Mouse (Mus musculus) midbrain, embryonic 11.5 days (tissue): ENCODE results near the gene Zfp637. TPM values are rescaled to one million over a fixed set of nuclear protein-coding genes. Genes with fewer than 3 reads are reported as not detected.

Experiments used
- ATAC-seq: fragments of 200-750 bp; cut with Nextera tagmentation; 2 replicates; pipeline ENCODE4 v1.8.0; 2017; ENCODE audit warnings: moderate TSS enrichment, moderate library complexity; ENCODE audit not compliant: low FRiP score
- DNase-seq: peaks from one replicate; pipeline ENCODE4 v3.0.0; 2015; ENCODE audit warnings: low spot score; ENCODE audit errors: missing footprints
- H3K27ac ChIP-seq: fragments of 300-500 bp; sonication (generic); 2 replicates; pipeline ENCODE4 v1.5.1; 2014; ENCODE audit warnings: low read depth, low read length
- H3K27me3 ChIP-seq: fragments of 300-500 bp; sonication (generic); 2 replicates; pipeline ENCODE4 v1.6.1; 2014; ENCODE audit warnings: mild to moderate bottlenecking, low read length, moderate library complexity, mixed read lengths; ENCODE audit not compliant: control insufficient read depth, insufficient read depth
- H3K36me3 ChIP-seq: fragments of 300-500 bp; sonication (generic); 2 replicates; pipeline ENCODE4 v1.6.1; 2014; ENCODE audit warnings: mild to moderate bottlenecking, low read length, moderate library complexity, mixed read lengths; ENCODE audit not compliant: control insufficient read depth, insufficient read depth
- H3K4me1 ChIP-seq: fragments of 300-500 bp; sonication (generic); 2 replicates; pipeline ENCODE4 v1.6.1; 2014; ENCODE audit warnings: low read length; ENCODE audit not compliant: control insufficient read depth, insufficient read depth
- H3K4me2 ChIP-seq: fragments of 300-500 bp; sonication (generic); 2 replicates; pipeline ENCODE4 v1.6.1; 2014; ENCODE audit warnings: mild to moderate bottlenecking, moderate library complexity
- H3K4me3 ChIP-seq: fragments of 300-500 bp; sonication (generic); 2 replicates; pipeline ENCODE4 v1.5.1; 2014; ENCODE audit warnings: low read depth, low read length
- H3K9ac ChIP-seq: fragments of 300-500 bp; sonication (generic); 2 replicates; pipeline ENCODE4 v1.6.1; 2014; ENCODE audit warnings: low read length
- H3K9me3 ChIP-seq: fragments of 300-500 bp; sonication (generic); 2 replicates; pipeline ENCODE4 v1.6.1; 2016; ENCODE audit warnings: low read length; ENCODE audit not compliant: control insufficient read depth
- WGBS: fragments of 180-500 bp; shearing (Covaris S2); extraction: QIAGEN DNeasy Blood & Tissue Kit; methylation state at CpG from one replicate; pipeline ENCODE4 v1.1.7; 2014; 5-methylcytosine and 5-hydroxymethylcytosine counted together
- polyA plus RNA-seq: library from polyadenylated mRNA; unstranded; fragments of >200 nt; fragmentation: Nextera tagmentation; extraction: Ambion mirVana; gene quantifications from 2 replicates; pipeline ENCODE4 v1.2.1, GENCODE M21; 2014

Zfp637 gene
- polyA plus RNA-seq, 1 experiment from 2014 or later, result 110 TPM

DNA sequence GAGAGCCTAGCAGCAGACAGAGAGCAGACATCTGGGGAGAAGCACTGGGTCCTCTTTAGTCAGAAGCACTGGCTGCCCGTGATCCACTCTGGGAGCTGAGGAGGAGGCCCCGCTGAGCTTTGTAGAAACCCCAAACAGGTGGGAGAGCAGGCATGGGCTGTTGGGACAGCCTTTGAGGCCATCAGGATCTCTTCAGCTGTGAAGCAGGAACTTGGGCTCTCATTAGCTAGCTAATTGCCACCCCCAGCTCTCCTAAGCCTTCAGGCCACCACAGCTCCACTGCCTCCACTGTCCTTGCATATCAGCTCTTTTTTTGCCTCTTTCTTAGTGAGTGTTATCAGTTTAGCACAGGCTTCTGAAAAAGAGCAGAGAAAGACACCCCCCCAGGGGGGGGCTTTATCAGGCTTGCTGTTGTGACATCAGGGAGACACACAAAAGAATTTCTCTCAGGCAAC, 47.7 kb downstream of the Zfp637 start:
- H3K4me2 ChIP-seq, result no peak overlapping the region
- no peaks in the 10 kb centered on the region for H3K27me3 ChIP-seq
- ATAC-seq, result no peak
- H3K27ac ChIP-seq, result no peak overlapping the region
- DNase-seq, result peak; percentile 59
- H3K36me3 ChIP-seq, result no peaks in the 10 kb centered on the region
- no peak overlapping the region for H3K9ac ChIP-seq
- no peak overlapping the region for H3K4me3 ChIP-seq
- WGBS, result 54% methylated on average over 2 of the region's 2 CpGs
- no peaks in the 10 kb centered on the region for H3K9me3 ChIP-seq
- no peaks in the 10 kb centered on the region for H3K4me1 ChIP-seq

DNA sequence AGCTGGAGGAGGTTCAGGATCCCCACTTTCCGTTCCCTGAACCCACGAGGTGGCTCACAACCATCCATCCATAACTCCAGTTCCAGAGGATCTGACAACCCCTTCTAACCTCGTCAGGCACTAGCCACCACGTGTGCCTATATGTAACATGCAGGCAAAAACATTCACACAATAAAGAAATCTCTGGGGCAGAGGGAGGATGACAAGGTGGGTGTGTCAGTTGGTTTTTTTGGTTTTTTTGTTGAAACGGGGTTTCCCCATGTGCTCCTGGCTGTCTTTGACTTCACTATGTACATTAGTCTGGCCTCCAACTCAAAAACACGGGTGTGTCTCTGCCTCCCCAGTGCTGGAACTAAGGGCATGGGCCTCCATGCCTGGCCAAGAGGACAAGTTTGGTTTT, 49.3 kb downstream of the Zfp637 start:
- 86% methylated on average over 6 of the region's 6 CpGs for WGBS
- ATAC-seq (no peak), DNase-seq (no peak)
- H3K9me3 ChIP-seq, result no peaks in the 10 kb centered on the region
- no peak overlapping the region for H3K9ac ChIP-seq
- H3K4me2 ChIP-seq, result no peak overlapping the region
- H3K4me1 ChIP-seq, result no peaks in the 10 kb centered on the region
- no peaks in the 10 kb centered on the region for H3K27me3 ChIP-seq
- no peak overlapping the region for H3K27ac ChIP-seq
- no peak overlapping the region for H3K4me3 ChIP-seq
- H3K36me3 ChIP-seq, result no peaks in the 10 kb centered on the region

DNA sequence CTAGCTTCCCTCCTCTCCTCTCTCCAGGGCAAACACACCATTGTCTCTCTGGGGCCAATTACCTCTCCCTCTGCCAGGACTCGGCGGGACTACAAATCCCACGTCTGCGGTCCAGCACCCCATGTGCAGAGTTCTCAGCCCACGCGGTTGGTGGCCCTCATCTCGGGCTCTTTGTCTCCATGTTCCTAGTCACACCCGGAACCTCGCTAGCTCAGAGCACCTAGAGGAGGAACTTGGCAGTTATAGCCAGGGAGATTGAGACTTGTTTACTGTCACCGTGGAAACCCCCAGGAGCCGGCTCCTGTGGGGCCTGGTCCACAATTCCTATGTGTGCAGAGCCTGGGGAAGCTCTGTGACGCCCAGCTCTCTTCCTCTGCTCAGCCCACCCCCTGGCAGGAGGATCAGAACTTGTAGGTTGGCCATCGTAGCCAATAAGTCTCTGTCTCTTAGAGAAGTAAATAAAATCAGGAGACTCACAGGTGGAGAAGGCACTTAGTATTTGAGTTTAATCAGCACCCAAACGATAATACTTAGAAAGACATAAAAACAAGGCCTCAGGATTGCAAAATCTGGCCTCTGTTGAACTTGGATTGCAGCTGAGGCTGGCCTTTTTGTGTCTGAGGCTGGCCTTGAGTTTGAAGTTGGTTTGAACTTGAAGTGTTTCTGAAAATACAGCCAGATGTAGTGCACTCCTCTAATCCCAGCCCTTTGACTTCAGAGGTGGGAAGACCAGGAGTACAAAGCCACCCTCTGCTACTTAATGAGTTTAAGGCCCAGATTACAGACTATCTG, 50.6 kb downstream of the Zfp637 start:
- Histone ChIP-seq H3K4me1 (no peaks in the 10 kb centered on the region), H3K27me3 (no peaks in the 10 kb centered on the region), H3K36me3 (no peaks in the 10 kb centered on the region), H3K4me2 (no peak overlapping the region), H3K9ac (no peak overlapping the region), H3K4me3 (no peak overlapping the region), H3K27ac (no peak overlapping the region), H3K9me3 (no peaks in the 10 kb centered on the region)
- DNase-seq (peak; percentile 75), ATAC-seq (no peak)
- WGBS, result 68% methylated on average over 14 of the region's 14 CpGs

DNA sequence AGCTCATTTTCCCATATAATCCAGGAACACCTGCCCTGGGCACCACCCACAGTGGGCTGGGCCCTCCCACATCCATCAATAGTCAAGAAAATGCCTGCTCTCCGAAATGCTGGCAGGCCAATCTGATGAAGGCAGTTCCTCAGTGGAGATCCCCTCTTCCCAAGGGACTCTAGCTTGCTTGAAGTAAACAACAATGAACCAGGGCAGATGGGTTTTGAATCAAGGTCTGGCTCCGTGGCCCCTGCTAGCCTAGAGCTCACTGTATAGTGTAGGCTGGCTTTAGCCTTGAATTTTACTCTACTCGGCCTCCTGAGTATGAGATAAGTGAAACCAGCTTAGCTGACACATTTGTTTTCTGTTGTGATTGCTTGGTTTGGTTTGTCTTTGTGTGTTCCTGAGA, 51.4 kb downstream of the Zfp637 start:
- H3K4me3 ChIP-seq, result no peak overlapping the region

DNA sequence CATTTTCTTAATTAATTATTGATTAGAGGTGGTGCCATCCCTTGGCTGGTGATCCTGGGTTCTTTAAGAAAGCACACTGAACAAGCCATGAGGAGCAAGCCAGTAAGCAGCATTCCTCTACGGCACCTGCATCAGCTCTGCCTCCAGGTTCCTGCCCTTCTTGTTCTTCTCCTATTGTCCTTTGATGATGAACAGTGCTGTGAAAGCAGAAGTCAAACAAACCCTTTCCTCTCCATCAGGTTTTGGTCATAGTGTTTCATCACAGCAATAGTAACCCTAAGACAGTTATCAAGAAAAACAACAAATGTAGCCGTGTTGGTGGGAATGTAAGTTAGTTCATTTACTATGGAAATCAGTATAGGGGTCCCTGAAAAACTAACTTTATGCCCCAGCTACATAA, 52.5 kb downstream of the Zfp637 start:
- Histone ChIP-seq H3K4me1 (no peaks in the 10 kb centered on the region), H3K36me3 (no peaks in the 10 kb centered on the region), H3K4me3 (no peak overlapping the region), H3K9ac (no peak overlapping the region), H3K4me2 (no peak overlapping the region), H3K9me3 (no peaks in the 10 kb centered on the region), H3K27me3 (no peaks in the 10 kb centered on the region), H3K27ac (no peak overlapping the region)
- ATAC-seq (no peak), DNase-seq (no peak)
- 98% methylated on average over 2 of the region's 2 CpGs for WGBS

More for the DNA sequence above, 51.4 kb downstream of the Zfp637 start:
- Histone ChIP-seq H3K36me3 (no peaks in the 10 kb centered on the region), H3K9ac (no peak overlapping the region), H3K27me3 (no peaks in the 10 kb centered on the region), H3K27ac (no peak overlapping the region), H3K4me2 (no peak overlapping the region), H3K4me1 (no peaks in the 10 kb centered on the region), H3K9me3 (no peaks in the 10 kb centered on the region)
- no peak for ATAC-seq
- DNase-seq, result no peak
- WGBS, result 72% methylated on average over 3 of the region's 3 CpGs

Other genes starting within 250 kb of the Zfp637 start
- 11.8 and 12.5 TPM in 2 replicates for gene Zfp239, start 20.9 kb downstream of the Zfp637 start, polyA plus RNA-seq
- 723 and 735 TPM in 2 replicates for gene Hnrnpf, start 59.1 kb downstream of the Zfp637 start, polyA plus RNA-seq
- 1.4 and 2.1 TPM in 2 replicates for gene Fxyd4, start 96.5 kb downstream of the Zfp637 start, polyA plus RNA-seq
- gene Rasgef1a, start 170.3 kb downstream of the Zfp637 start, polyA plus RNA-seq, result 0.15 TPM in 1 of 2 replicates, not detected in the other